Mouse (Mus musculus) testis, adult 2 months (tissue): ENCODE data around the gene Il21.

Experiments used
- CTCF ChIP-seq: fragments of 200-500 bp; IDR thresholded peaks from 2 replicates; pipeline ENCODE4 v1.5.1; 2012; ENCODE audit warnings: low read depth, mild to moderate bottlenecking, inconsistent platforms, low read length, moderate library complexity; ENCODE audit not compliant: control insufficient read depth, insufficient read depth, insufficient replicate concordance
- POLR2A ChIP-seq: fragments of 200-500 bp; IDR thresholded peaks from 2 replicates; pipeline ENCODE4 v1.6.1; 2012; ENCODE audit warnings: low read depth, mild to moderate bottlenecking, inconsistent platforms, low read length, moderate library complexity; ENCODE audit not compliant: control insufficient read depth

DNA sequence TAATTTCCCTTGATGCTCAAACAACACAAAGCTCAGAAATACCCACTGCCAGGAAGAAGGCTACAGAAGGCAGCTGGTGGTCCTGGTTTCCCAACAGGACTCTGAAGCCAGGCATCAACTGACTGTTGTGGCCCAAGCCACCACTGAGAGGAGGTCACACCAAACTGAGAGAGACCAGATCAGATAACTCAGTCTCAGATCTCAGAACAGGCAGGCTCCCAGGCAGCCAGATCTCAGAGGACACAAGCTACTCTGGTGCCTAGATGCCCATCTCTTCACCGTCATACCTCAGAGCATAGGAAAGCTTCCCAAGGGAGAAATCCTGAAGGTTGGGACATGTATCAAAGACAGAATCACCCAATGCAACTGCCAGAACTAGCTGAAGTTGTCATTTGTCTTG lies 47.8 kb upstream of the Il21 start:
- no peak for TF ChIP-seq POLR2A
- no peak for TF ChIP-seq CTCF
